Mouse (Mus musculus): ENCODE measurements around the gene Sars.

DNA sequence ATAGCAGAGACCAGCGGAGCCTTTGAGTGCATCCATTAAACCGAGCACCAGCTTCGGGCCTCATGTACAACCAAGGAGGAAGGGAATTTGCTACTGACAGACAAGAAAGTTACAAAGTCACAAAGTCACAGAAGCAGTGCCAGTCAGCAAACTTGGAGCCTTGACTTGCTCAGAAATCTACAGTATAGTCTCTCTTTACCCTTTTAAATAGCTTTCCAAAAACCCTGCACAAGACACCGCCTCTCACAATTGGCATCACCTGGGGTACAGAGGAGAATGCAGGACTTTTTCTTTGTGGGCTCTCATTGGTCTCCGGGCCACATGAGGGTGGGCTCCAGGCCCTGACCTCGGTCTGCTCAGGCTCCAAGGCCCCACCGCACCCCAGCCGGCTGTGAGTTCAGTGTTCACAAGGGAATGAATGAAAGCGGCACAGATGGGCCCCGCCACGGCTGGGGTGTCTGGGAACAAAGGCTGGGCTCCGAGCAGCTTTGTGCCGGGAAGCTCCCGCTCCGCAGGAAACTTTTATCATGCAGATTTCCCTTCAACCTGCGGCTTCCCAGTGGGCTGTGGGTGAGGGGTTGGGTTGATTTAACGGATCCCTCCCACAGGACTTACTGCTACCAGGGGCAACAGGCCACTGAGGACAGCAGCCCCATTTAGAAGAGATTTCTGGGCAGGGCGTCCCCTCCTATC lies 11.7 kb downstream of the Sars start:
- TF ChIP-seq E2F4 (IDR thresholded peaks at IDR 0.05; ENCODE audit: insufficient read depth): no peak
- no peak for TF ChIP-seq POLR2A (IDR thresholded peaks at IDR 0.05; ENCODE audit: insufficient read length, low read depth)
- TF ChIP-seq USF1 (IDR thresholded peaks at IDR 0.05; ENCODE audit: low read depth): no peak
- no peak for TF ChIP-seq MAX (IDR thresholded peaks at IDR 0.05; ENCODE audit: low read depth)
- no peak for TF ChIP-seq TCF12 (IDR thresholded peaks at IDR 0.05; ENCODE audit: insufficient read depth, poor library complexity, severe bottlenecking)
- TF ChIP-seq POLR2AphosphoS2 (IDR thresholded peaks at IDR 0.05; ENCODE audit: insufficient read length, low read depth): no peak
